ENCODE assay signal across 19 mouse cellular contexts in genomic region chr7:64821081-64821480, GRCm38 (mm10). TPM values are rescaled to one million over a fixed set of nuclear protein-coding genes. Genes with fewer than 3 reads are reported as not detected.
DNase-seq lines count a peak whose midpoint lies in the region; TF ChIP-seq lines count a peak whose summit lies in the region.
"Had no signal": no experiment of that assay in that cellular context is flagged by ENCODE, and none has a peak within 500 bp of the region (broad histone marks: within the 10 kb centered on the region; RNA-seq: fewer than 3 reads in every experiment).

No protein-coding gene starts in this region.

- peak; percentile 37 for DNase-seq in R1 (ENCODE audit: low read depth, low spot score)
- DNase-seq in limb, embryonic 10.5 days (ENCODE audit: low spot score), result peak; percentile 16
- DNase-seq in cerebellum, adult 9-11 months, result no peak
- DNase-seq in cerebellum, postnatal 10 days, result no peak
- DNase-seq: adrenal gland, adult 8-10 months; adrenal gland, postnatal 14 days; adrenal gland, postnatal 36 days; cerebellum, adult 11-12 months; cerebellum, adult 2 months; cerebellum, adult 9-10 months; cerebellum, postnatal 25 days; forebrain, postnatal 0 days had no signal

- no peaks in the 10 kb centered on the region for H3K27me3 ChIP-seq in E14TG2a.4 (ENCODE audit: insufficient read depth, low read length)
- H3K27me3 ChIP-seq in limb, embryonic 10.5 days (ENCODE audit: low read depth, poor library complexity, severe bottlenecking), result no peaks in the 10 kb centered on the region
- H3K27me3 ChIP-seq: embryonic facial prominence, embryonic 12.5 days; forebrain, embryonic 13.5 days; forebrain, embryonic 15.5 days; Patski had no signal

- H3K4me1 ChIP-seq in E14TG2a.4 (replicated peaks; ENCODE audit: low read depth, low read length), result 0 out of 2 replicates have a peak, but pooled peaks cover 3% of the 10 kb centered on the region
- H3K4me1 ChIP-seq in limb, embryonic 10.5 days, result no peaks in the 10 kb centered on the region
- H3K4me1 ChIP-seq: embryonic facial prominence, embryonic 10.5 days; embryonic facial prominence, embryonic 12.5 days; forebrain, embryonic 13.5 days; forebrain, embryonic 15.5 days had no signal

- H3K9me3 ChIP-seq in E14TG2a.4 (ENCODE audit: low read length), result no peaks in the 10 kb centered on the region
- no peaks in the 10 kb centered on the region for H3K9me3 ChIP-seq in limb, embryonic 10.5 days (replicated peaks)
- H3K9me3 ChIP-seq: embryonic facial prominence, embryonic 10.5 days; embryonic facial prominence, embryonic 12.5 days; forebrain, embryonic 13.5 days; forebrain, embryonic 15.5 days had no signal

- no peak overlapping the region for H3K4me3 ChIP-seq in E14TG2a.4 (replicated peaks; ENCODE audit: low read length)
- no peak overlapping the region for H3K4me3 ChIP-seq in limb, embryonic 10.5 days
- H3K4me3 ChIP-seq: embryonic facial prominence, embryonic 10.5 days; embryonic facial prominence, embryonic 12.5 days; forebrain, embryonic 13.5 days; forebrain, embryonic 15.5 days had no signal

- WGBS in limb, embryonic 10.5 days, result 80% methylated on average over 5 of the region's 5 CpGs

- no peak overlapping the region for H3K27ac ChIP-seq in limb, embryonic 10.5 days
- H3K27ac ChIP-seq: embryonic facial prominence, embryonic 10.5 days; embryonic facial prominence, embryonic 12.5 days; forebrain, embryonic 13.5 days; forebrain, embryonic 15.5 days had no signal

- no peaks in the 10 kb centered on the region for H3K36me3 ChIP-seq in E14TG2a.4 (ENCODE audit: insufficient read depth, low read length)
- no peaks in the 10 kb centered on the region for H3K36me3 ChIP-seq in limb, embryonic 10.5 days
- H3K36me3 ChIP-seq: embryonic facial prominence, embryonic 10.5 days; embryonic facial prominence, embryonic 12.5 days; forebrain, embryonic 15.5 days; G1E had no signal

- peak; percentile 30 for TF ChIP-seq CTCF in E14TG2a.4 (conservative IDR thresholded peaks at IDR 0.05; ENCODE audit: low read length)

RNA-seq across cellular contexts. Expression of gene Nsmce3, which starts 51.7 kb away (rescaled TPM):
- 9.9 and 10.2 TPM in 2 replicates for polyA plus RNA-seq in limb, embryonic 10.5 days (2016; fragmentation: Nextera tagmentation; extraction: Ambion mirVana)

Comparison
In these comparisons a context has a peak if more than half of its experiments do, and no peak if none do; other contexts are left out.
1. DNase-seq: peak in R1 (single experiment) and limb, embryonic 10.5 days (single experiment); none in cerebellum, adult 9-11 months (single experiment) and cerebellum, postnatal 10 days (0 of 2).